Mouse (Mus musculus) liver, adult 2 months (tissue): ENCODE data around the gene Srgap1.

ENCODE experiments used
- CTCF ChIP-seq: fragments of 200-500 bp; IDR thresholded peaks from 2 replicates; pipeline ENCODE4 v1.5.1; 2011; ENCODE audit warnings: low read depth, low read length, control low read depth
- POLR2A ChIP-seq: fragments of 200-500 bp; IDR thresholded peaks from 2 replicates; pipeline ENCODE4 v1.6.1; 2011; ENCODE audit warnings: low read length, control low read depth; ENCODE audit not compliant: insufficient read depth; ENCODE audit errors: extremely low read depth

DNA sequence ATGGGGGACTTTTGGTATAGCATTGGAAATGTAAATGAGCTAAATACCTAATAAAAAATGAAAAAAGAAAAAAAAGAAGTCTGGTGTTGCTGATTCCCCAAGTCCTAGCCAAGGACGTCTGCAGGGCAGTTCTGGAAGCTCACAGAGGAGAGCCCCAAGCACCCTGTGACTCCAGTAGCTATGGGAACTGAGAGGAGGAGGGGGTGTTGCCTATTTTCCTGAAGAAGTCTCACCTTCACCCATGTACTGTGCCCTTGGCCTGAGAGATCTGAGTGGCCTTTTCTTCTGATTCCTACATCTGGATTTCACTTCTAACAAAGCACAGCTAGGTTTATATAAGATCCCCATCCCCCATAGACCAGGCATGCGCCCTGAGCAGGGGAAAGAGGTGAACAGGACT is 186.2 kb downstream of the Srgap1 start:
- TF ChIP-seq POLR2A (no peak), CTCF (no peak)
